Mouse (Mus musculus) heart, postnatal 0 days (tissue): Measurements from ENCODE around the gene Tssk4.

Source experiments
- CTCF ChIP-seq: IDR thresholded peaks from 2 replicates; pipeline ENCODE4 v1.5.1; 2016; ENCODE audit warnings: antibody characterized with exemption, control low read depth, low read depth
- EP300 ChIP-seq: IDR thresholded peaks from 2 replicates; pipeline ENCODE4 v1.6.1; 2016; ENCODE audit warnings: antibody characterized with exemption, low read depth

DNA sequence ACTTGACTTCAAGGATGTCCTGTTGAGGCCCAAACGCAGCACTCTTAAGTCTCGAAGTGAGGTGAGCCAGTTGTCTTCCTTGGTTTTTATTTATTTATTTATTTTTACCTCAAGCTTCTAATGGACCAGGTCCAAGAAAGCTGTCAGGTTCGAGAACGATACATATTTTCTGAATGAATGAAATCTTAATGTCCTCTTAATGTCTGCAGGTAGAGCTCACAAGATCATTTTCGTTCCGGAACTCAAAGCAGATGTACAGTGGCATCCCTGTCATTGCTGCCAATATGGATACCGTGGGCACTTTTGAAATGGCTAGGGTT is 22.7 kb downstream of the Tssk4 start:
- TF ChIP-seq CTCF (no peak), EP300 (no peak)
